Mouse (Mus musculus) lung, adult 2 months (tissue): ENCODE measurements at regions not wholly inside any gene's neighbourhood (a gene's known extent, or its start where the extent isn't known, plus 50 kb on each side); places are given as distances from the start of the nearest gene placed in this dataset.
A peak's percentile ranks its signal among the peaks of the same experiment; 100 is the strongest.

Source experiments
- DNase-seq: peaks from one replicate; pipeline ENCODE4 v3.0.0; 2022
- H3K4me1 ChIP-seq: fragments of 200-500 bp; 2 replicates; pipeline ENCODE4 v1.6.1; 2011; ENCODE audit warnings: low read length; ENCODE audit not compliant: control insufficient read depth, insufficient read depth
- H3K4me3 ChIP-seq: fragments of 200-500 bp; replicated peaks from 2 replicates; pipeline ENCODE3; 2011; ENCODE audit warnings: low read depth, mild to moderate bottlenecking, control low read depth, low read length; ENCODE audit errors: extremely low read depth
- CTCF ChIP-seq: fragments of 200-500 bp; IDR thresholded peaks from 2 replicates; pipeline ENCODE4 v1.5.1; 2011; ENCODE audit warnings: mild to moderate bottlenecking, low read length, control low read depth; ENCODE audit not compliant: insufficient read depth
- POLR2A ChIP-seq: fragments of 200-500 bp; IDR thresholded peaks from 2 replicates; pipeline ENCODE4 v1.6.1; 2011; ENCODE audit warnings: low read depth, mild to moderate bottlenecking, control low read depth, low read length, borderline replicate concordance; ENCODE audit errors: extremely low read depth
- WGBS: fragments of 180-500 bp; shearing (Covaris S2); methylation state at CpG from one replicate; pipeline ENCODE4 v1.1.7; 2018; 5-methylcytosine and 5-hydroxymethylcytosine counted together

- no peak overlapping the region for H3K4me3 ChIP-seq
- WGBS: 88% methylated on average over 4 of the region's 4 CpGs
- H3K4me1 ChIP-seq: no peaks in the 10 kb centered on the region; the same call in 1 of the 2 replicates
- DNase-seq: no peak
- TF ChIP-seq CTCF (no peak), POLR2A (no peak)
Measured at GRCm38 (mm10) chr15:36945309-36945708, 62.3 kb downstream of the Zfp706 start.

GRCm38 (mm10) chr15:36944556-36945171, 62.9 kb downstream of the Zfp706 start:
- TF ChIP-seq POLR2A (no peak), CTCF (no peak)
- Histone ChIP-seq H3K4me3 (no peak overlapping the region), H3K4me1 (no peaks in the 10 kb centered on the region)
- no peak for DNase-seq
- 85% methylated on average over 8 of the region's 8 CpGs for WGBS

- DNase-seq: no peak
- TF ChIP-seq CTCF (no peak), POLR2A (no peak)
- 81% methylated on average over 12 of the region's 12 CpGs for WGBS
- Histone ChIP-seq H3K4me1 (no peaks in the 10 kb centered on the region), H3K4me3 (no peak overlapping the region)
Measured at GRCm38 (mm10) chr15:36943492-36944112, 64.0 kb downstream of the Zfp706 start.

GRCm38 (mm10) chr15:36942261-36942660, 65.3 kb downstream of the Zfp706 start:
- no peak overlapping the region for H3K4me3 ChIP-seq
- DNase-seq: no peak
- no peaks in the 10 kb centered on the region for H3K4me1 ChIP-seq
- WGBS: 68% methylated on average over 4 of the region's 4 CpGs
- TF ChIP-seq POLR2A (no peak), CTCF (no peak)

- TF ChIP-seq CTCF: no peak
- TF ChIP-seq POLR2A: no peak
- no peak overlapping the region for H3K4me3 ChIP-seq
- no peak for DNase-seq
- WGBS: 82% methylated on average over 5 of the region's 5 CpGs
- H3K4me1 ChIP-seq: no peaks in the 10 kb centered on the region
Measured at GRCm38 (mm10) chr15:36941741-36942140, 65.8 kb downstream of the Zfp706 start.

GRCm38 (mm10) chr15:36939608-36940007, 68.0 kb downstream of the Zfp706 start:
- H3K4me1 ChIP-seq: no peaks in the 10 kb centered on the region
- WGBS: 87% methylated on average over 9 of the region's 9 CpGs
- H3K4me3 ChIP-seq: no peak overlapping the region
- DNase-seq: no peak
- no peak for TF ChIP-seq POLR2A
- TF ChIP-seq CTCF: no peak

GRCm38 (mm10) chr15:36939153-36939552, 68.4 kb downstream of the Zfp706 start:
- TF ChIP-seq CTCF (no peak), POLR2A (no peak)
- DNase-seq: no peak

GRCm38 (mm10) chr15:36938511-36939150, 68.9 kb downstream of the Zfp706 start:
- H3K4me1 ChIP-seq: no peaks in the 10 kb centered on the region; the same call in none of the 2 replicates
- WGBS: under 1% methylated on average over 57 of the region's 57 CpGs
- peak overlapping the region; percentile 56 for H3K4me3 ChIP-seq
- DNase-seq: peak; percentile 86
- TF ChIP-seq CTCF (no peak), POLR2A (peak; percentile 40; the same call in 1 of the 2 replicates)

More at GRCm38 (mm10) chr15:36939153-36939552, 68.4 kb downstream of the Zfp706 start:
- H3K4me3 ChIP-seq: peak overlapping the region; percentile 56
- no peaks in the 10 kb centered on the region for H3K4me1 ChIP-seq
- WGBS: 41% methylated on average over 9 of the region's 9 CpGs

GRCm38 (mm10) chr15:36937757-36938498, 69.6 kb downstream of the Zfp706 start:
- peak overlapping the region; percentile 56 for H3K4me3 ChIP-seq
- TF ChIP-seq POLR2A (no peak), CTCF (no peak)
- DNase-seq: no peak
- H3K4me1 ChIP-seq: peaks cover 6% of the 10 kb centered on the region
- WGBS: 35% methylated on average over 13 of the region's 13 CpGs
